Mouse (Mus musculus) hindbrain, embryonic 10.5 days (tissue): ENCODE data around the gene Rpl27. TPM values are rescaled to one million over a fixed set of nuclear protein-coding genes. Genes with fewer than 3 reads are reported as not detected.

Experiments
- DNase-seq: peaks from one replicate; pipeline ENCODE4 v3.0.0-alpha.2; 2017; ENCODE audit warnings: low spot score
- H3K27ac ChIP-seq: fragments of 300-500 bp; sonication (generic); 2 replicates; pipeline ENCODE4 v1.5.1; 2016; ENCODE audit warnings: mild to moderate bottlenecking, moderate library complexity
- H3K27me3 ChIP-seq: fragments of 300-500 bp; sonication (generic); 2 replicates; pipeline ENCODE4 v1.6.1; 2016; ENCODE audit warnings: mild to moderate bottlenecking; ENCODE audit not compliant: poor library complexity, insufficient read depth, severe bottlenecking
- H3K36me3 ChIP-seq: fragments of 300-500 bp; sonication (generic); 2 replicates; pipeline ENCODE4 v1.6.1; 2016; ENCODE audit warnings: mild to moderate bottlenecking, moderate library complexity
- H3K4me1 ChIP-seq: fragments of 300-500 bp; sonication (generic); replicated peaks from 2 replicates; pipeline ENCODE4 v1.6.1; 2016; ENCODE audit warnings: mild to moderate bottlenecking
- H3K4me3 ChIP-seq: fragments of 300-500 bp; sonication (generic); 2 replicates; pipeline ENCODE4 v1.5.1; 2016; ENCODE audit warnings: mild to moderate bottlenecking, moderate library complexity
- H3K9me3 ChIP-seq: fragments of 300-500 bp; sonication (generic); 2 replicates; pipeline ENCODE4 v1.6.1; 2016; ENCODE audit warnings: mild to moderate bottlenecking, moderate library complexity
- WGBS: fragments of 180-500 bp; shearing (Covaris S2); methylation state at CpG from one replicate; pipeline ENCODE4 v1.1.7; 2016; 5-methylcytosine and 5-hydroxymethylcytosine counted together
- polyA plus RNA-seq: library from polyadenylated mRNA; unstranded; fragments of >200 nt; fragmentation: Nextera tagmentation; extraction: Ambion mirVana; gene quantifications from 2 replicates; pipeline ENCODE4 v1.2.1, GENCODE M21; 2016

Gene Rpl27
- polyA plus RNA-seq, 1 experiment from 2014 or later = 414 TPM

DNA sequence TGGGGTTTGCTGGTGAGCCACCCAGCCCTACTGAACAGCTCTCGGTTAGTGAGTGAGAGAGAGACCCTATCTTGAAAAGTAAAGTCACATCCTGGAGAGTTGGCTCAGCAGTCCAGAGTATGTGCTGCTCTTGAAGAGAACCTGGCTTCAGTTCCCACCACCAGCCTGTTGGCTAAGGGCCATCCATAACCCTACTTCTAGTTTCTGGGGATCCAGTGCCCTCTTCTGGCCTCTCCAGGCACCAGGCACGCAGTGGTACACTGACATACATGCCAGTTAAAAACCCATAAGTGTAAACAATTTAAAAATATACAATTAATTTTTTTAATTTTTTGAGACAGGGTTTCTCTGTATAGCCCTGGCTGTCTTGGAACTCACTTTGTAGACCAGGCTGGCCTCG, 8.3 kb downstream of the Rpl27 start:
- Histone ChIP-seq H3K36me3 (peaks cover 12% of the 10 kb centered on the region), H3K27me3 (no peaks in the 10 kb centered on the region), H3K9me3 (no peaks in the 10 kb centered on the region), H3K4me3 (no peak overlapping the region), H3K27ac (no peak overlapping the region), H3K4me1 (peaks cover 16% of the 10 kb centered on the region)
- 81% methylated on average over 3 of the region's 3 CpGs for WGBS
- no peak for DNase-seq

DNA sequence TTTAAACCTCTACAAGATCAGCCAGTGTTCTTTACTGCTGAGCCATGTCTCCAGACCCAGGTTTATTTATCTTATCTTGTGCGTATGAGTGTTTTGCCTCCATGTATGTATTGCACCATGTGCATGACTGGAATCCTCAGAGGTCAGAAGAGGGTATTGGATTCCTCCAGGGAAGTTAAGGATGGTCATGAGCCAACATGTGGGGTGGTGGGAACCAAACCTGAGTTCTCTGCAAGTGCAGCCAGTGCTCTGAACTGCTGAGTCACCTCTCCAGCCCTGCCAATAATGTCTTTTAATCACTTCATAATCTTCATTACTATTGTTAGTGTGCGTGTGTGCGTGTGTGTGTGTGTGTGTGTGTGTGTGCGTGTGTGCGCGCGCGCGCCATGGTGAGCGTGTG, 9.4 kb downstream of the Rpl27 start:
- WGBS = 94% methylated on average over 10 of the region's 10 CpGs
- no peak for DNase-seq
- Histone ChIP-seq H3K36me3 (peaks cover 6% of the 10 kb centered on the region), H3K27ac (no peak overlapping the region), H3K27me3 (no peaks in the 10 kb centered on the region), H3K9me3 (no peaks in the 10 kb centered on the region), H3K4me1 (peaks cover 19% of the 10 kb centered on the region), H3K4me3 (no peak overlapping the region)

DNA sequence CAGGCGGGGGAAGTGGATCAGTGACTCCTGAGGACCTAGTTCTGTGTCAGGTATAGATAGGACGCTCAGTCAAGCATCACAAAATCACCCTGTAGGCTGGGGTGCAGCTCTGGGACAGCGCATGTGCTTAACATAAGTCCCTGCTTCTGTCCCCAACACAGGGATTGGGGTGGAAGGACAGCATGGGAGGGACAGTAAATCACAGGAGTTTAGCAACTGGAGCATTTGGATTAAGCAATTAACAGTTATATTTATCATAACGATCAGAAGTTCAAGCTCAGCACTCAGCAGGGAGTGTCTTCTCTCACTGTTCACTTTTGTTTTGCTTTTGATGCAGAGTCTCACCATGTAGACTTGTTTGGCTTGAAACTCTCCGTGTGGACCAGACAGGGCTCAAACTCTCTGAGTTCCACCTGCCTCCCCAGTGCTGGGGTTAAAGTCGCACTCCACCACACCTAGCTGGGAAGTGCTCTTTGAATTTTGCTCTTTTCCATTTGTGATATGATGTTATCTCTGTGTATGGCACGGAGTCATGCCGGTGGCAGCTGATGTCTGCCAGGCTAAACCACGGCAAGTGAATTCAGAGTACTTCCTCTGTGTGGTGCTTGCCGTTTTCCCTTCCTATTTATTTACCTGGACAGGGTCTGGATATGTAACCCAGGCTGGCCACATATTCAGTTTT, 10.1 kb downstream of the Rpl27 start:
- H3K27ac ChIP-seq = no peak overlapping the region
- peaks cover 8% of the 10 kb centered on the region; the same call in 1 of the 2 replicates for H3K36me3 ChIP-seq
- no peaks in the 10 kb centered on the region for H3K27me3 ChIP-seq
- DNase-seq = no peak
- no peaks in the 10 kb centered on the region for H3K9me3 ChIP-seq
- 77% methylated on average over 10 of the region's 10 CpGs for WGBS
- H3K4me3 ChIP-seq = no peak overlapping the region
- peaks cover 19% of the 10 kb centered on the region for H3K4me1 ChIP-seq

DNA sequence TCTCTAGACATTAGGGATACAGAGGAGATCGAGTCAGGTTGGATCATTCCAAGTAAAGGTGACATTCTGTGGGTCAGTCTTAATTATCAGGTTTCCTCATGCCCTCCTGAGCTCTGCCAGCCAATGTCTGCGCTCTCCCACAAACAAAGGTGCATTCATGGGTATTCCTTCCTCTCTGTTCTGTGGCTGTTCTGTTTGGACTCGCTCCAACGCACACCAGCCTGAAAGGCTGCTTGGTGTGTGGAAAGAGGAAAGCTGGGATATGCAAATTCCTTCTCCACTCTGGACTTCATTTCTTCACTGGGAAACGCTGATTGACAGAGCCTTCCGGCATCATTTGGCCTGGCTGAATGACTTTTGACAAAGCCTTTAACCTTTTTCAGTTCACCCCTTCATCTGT, 12.6 kb downstream of the Rpl27 start:
- H3K27me3 ChIP-seq = no peaks in the 10 kb centered on the region
- peaks cover 32% of the 10 kb centered on the region for H3K36me3 ChIP-seq
- peaks cover 34% of the 10 kb centered on the region for H3K4me1 ChIP-seq
- 48% methylated on average over 6 of the region's 6 CpGs for WGBS
- no peak overlapping the region for H3K4me3 ChIP-seq
- H3K27ac ChIP-seq = peak overlapping the region; percentile 69
- H3K9me3 ChIP-seq = no peaks in the 10 kb centered on the region
- no peak for DNase-seq

DNA sequence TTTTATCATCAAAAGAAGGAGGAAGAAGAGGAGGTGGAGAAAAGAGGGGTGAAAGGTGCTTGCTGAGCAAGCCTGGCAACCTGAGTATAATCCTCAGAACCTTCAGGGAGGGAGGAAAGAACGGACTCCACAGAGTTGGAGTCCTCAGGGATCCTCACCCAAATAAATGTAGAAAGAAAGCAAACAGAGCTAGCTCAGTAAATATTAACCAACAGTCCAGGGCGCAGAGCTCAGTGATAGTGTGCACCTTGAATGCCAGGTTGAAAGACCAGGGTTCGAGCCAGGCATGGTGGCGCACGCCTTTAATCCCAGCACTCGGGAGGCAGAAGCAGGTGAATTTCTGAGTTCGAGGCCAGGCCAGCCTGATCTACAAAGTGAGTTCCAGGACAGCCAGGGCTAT, 13.5 kb downstream of the Rpl27 start:
- Histone ChIP-seq H3K9me3 (no peaks in the 10 kb centered on the region), H3K4me1 (peaks cover 42% of the 10 kb centered on the region), H3K4me3 (no peak overlapping the region), H3K27me3 (no peaks in the 10 kb centered on the region), H3K27ac (peak overlapping the region; percentile 35; the same call in 1 of the 2 replicates), H3K36me3 (peaks cover 41% of the 10 kb centered on the region)
- no peak for DNase-seq
- 89% methylated on average over 7 of the region's 7 CpGs for WGBS

DNA sequence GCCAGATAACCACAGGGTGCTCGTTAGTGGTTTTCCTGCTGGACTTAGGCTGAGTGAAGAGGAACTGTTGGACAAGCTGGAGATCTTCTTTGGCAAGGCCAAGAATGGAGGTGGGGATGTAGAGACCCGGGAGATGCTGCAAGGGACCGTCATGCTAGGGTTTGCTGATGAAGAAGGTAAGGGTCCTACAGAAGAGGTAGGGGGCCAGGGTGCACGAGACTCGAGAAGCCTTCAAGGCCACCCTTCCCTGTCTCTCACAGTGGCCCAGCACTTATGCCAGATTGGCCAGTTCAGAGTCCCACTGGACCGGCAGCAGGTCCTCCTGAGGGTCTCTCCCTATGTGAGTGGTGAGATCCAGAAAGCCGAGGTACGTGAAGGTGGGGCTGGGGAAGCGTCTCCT, 15.5 kb downstream of the Rpl27 start:
- WGBS = 93% methylated on average over 9 of the region's 9 CpGs
- DNase-seq = no peak
- no peak overlapping the region for H3K4me3 ChIP-seq
- no peaks in the 10 kb centered on the region for H3K9me3 ChIP-seq
- peaks cover 61% of the 10 kb centered on the region for H3K36me3 ChIP-seq
- no peak overlapping the region for H3K27ac ChIP-seq
- peaks cover 51% of the 10 kb centered on the region for H3K4me1 ChIP-seq
- H3K27me3 ChIP-seq = no peaks in the 10 kb centered on the region

DNA sequence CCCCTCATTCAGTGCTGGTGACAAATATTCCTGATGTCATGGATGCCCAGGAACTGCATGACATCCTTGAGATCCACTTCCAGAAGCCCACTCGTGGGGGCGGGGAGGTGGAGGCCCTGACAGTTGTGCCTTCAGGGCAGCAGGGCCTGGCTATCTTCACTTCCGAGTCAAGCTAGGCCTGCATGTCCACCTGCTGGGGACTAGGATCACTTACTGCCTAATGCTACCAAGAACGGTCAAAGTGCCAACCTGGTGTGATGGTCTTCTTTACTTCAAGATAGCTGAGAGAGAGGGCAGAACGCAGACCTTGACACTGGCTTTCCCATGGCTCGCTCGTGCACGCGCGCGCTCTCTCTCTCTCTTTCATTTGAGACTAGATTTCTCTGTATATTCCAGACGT, 16.1 kb downstream of the Rpl27 start:
- peaks cover 57% of the 10 kb centered on the region for H3K4me1 ChIP-seq
- no peak for DNase-seq
- no peaks in the 10 kb centered on the region for H3K27me3 ChIP-seq
- H3K27ac ChIP-seq = 0 out of 2 replicates have a peak overlapping the region, but pooled peaks have one; percentile 16
- no peaks in the 10 kb centered on the region for H3K9me3 ChIP-seq
- WGBS = 85% methylated on average over 12 of the region's 12 CpGs
- H3K4me3 ChIP-seq = no peak overlapping the region
- peaks cover 61% of the 10 kb centered on the region for H3K36me3 ChIP-seq

DNA sequence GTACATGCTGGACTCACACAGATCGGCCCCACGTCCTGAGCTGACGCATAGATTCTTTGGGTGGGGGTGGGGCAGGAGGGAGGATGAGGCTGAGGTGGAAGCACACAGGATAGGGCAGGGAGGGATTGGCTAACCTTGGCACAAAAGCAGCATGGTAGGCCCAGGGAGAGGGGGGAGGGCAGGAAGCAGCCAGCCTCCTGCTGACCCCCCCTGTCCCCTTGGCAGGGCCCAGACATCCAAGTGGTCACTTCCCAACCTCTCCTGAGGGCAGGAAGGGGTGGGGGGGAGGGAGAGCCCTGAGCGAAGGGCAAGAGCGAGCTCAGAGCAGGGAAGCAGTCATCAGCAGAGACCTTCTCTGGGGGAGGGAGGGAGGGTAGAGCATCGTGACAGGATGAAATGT, 17.6 kb downstream of the Rpl27 start:
- H3K4me1 ChIP-seq = peaks cover 63% of the 10 kb centered on the region
- WGBS = 35% methylated on average over 6 of the region's 6 CpGs
- H3K36me3 ChIP-seq = peaks cover 61% of the 10 kb centered on the region
- no peaks in the 10 kb centered on the region for H3K9me3 ChIP-seq
- H3K4me3 ChIP-seq = no peak overlapping the region
- DNase-seq = no peak
- no peaks in the 10 kb centered on the region for H3K27me3 ChIP-seq
- H3K27ac ChIP-seq = peak overlapping the region; percentile 66; the same call in 1 of the 2 replicates

DNA sequence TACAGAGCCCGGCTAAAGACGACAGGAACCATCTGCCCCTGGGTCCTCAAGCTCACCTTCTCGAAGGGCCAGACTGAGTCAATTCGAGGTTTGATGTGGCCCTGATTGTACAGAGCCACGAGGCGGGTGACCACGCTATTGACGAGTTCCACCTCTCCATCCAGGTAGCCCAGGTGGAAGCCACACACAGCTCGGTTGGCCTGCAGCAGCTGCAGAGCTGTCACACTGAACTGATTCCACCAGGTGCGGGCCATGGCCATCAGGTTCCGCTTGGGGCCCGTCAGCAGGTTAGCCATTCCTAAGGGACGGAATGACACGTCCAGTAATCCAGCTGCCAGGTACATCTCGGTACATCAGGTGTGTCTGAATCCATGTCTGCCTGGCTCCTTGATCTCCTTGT, 18.2 kb downstream of the Rpl27 start:
- H3K4me3 ChIP-seq = no peak overlapping the region
- WGBS = 88% methylated on average over 15 of the region's 15 CpGs
- DNase-seq = no peak
- H3K9me3 ChIP-seq = no peaks in the 10 kb centered on the region
- H3K27me3 ChIP-seq = no peaks in the 10 kb centered on the region
- H3K4me1 ChIP-seq = peaks cover 63% of the 10 kb centered on the region
- peak overlapping the region; percentile 66; the same call in 1 of the 2 replicates for H3K27ac ChIP-seq
- H3K36me3 ChIP-seq = peaks cover 61% of the 10 kb centered on the region

DNA sequence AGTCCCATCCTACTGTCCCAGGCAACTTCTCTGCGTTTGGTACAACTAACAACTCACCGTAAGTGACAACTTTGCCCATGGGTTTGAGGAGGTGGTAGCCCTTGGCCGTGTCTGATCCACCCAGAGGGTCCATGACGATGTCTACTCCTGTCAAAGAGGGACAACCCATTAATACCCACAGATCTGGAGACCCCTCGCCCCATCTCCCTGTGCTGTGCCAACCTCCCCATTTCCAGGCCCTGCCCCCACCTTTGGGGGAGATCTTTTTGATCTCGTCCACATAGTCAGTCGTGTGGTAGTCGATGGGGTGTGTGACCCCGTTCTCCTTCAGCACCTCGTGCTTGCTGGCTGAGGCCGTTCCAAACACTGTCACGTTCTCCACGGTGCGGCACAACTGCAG, 20.0 kb downstream of the Rpl27 start:
- H3K27ac ChIP-seq = peak overlapping the region; percentile 81
- DNase-seq = no peak
- peaks cover 78% of the 10 kb centered on the region for H3K4me1 ChIP-seq
- H3K9me3 ChIP-seq = no peaks in the 10 kb centered on the region
- peaks cover 54% of the 10 kb centered on the region for H3K36me3 ChIP-seq
- WGBS = 74% methylated on average over 14 of the region's 14 CpGs
- H3K27me3 ChIP-seq = peaks cover 7% of the 10 kb centered on the region
- peak overlapping the region; percentile 75 for H3K4me3 ChIP-seq

DNA sequence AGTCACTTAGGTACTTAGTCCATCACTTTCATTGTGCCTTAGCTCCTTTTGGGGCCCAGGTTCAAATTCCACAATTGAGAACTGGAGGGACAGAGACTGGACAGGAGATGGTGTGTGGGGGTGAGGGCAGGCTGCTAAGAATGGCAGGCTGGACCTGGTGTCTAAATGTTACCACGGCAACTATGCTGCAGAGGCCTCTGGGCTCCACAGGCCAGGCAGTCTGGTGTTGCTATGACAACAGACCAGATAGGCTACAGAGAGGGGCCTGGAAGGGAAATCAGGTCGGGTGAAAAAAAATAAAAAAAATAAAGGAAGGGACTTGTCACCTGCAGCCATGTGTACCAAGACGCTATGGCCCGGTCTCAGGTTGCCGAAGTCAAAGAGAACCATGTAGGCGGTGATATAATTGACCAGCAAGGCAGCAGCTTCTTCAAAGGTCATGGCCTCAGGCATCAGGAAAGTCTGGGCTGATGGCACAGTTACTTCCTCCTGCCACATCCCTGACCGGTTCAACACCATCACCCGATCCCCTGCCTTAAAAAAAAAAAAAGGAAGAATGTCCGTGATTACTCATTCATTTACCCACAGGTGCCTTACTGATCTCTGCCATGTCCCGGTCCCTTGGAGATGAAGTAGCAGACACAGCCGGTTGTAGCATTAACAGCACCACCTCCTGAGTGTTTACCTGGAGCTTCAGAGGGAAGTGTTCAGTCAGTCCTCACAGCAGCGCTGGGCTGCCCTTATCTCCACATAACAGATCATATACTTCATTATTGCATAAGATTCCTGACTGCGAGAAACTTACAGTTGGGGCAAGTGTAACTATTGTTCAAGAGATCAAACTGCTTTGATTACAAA, 20.7 kb downstream of the Rpl27 start:
- peaks cover 8% of the 10 kb centered on the region for H3K27me3 ChIP-seq
- H3K4me1 ChIP-seq = peaks cover 84% of the 10 kb centered on the region
- peak; percentile 66 for DNase-seq
- H3K27ac ChIP-seq = peak overlapping the region; percentile 81
- H3K36me3 ChIP-seq = peaks cover 48% of the 10 kb centered on the region
- no peaks in the 10 kb centered on the region for H3K9me3 ChIP-seq
- H3K4me3 ChIP-seq = peak overlapping the region; percentile 75
- 34% methylated on average over 13 of the region's 13 CpGs for WGBS

DNA sequence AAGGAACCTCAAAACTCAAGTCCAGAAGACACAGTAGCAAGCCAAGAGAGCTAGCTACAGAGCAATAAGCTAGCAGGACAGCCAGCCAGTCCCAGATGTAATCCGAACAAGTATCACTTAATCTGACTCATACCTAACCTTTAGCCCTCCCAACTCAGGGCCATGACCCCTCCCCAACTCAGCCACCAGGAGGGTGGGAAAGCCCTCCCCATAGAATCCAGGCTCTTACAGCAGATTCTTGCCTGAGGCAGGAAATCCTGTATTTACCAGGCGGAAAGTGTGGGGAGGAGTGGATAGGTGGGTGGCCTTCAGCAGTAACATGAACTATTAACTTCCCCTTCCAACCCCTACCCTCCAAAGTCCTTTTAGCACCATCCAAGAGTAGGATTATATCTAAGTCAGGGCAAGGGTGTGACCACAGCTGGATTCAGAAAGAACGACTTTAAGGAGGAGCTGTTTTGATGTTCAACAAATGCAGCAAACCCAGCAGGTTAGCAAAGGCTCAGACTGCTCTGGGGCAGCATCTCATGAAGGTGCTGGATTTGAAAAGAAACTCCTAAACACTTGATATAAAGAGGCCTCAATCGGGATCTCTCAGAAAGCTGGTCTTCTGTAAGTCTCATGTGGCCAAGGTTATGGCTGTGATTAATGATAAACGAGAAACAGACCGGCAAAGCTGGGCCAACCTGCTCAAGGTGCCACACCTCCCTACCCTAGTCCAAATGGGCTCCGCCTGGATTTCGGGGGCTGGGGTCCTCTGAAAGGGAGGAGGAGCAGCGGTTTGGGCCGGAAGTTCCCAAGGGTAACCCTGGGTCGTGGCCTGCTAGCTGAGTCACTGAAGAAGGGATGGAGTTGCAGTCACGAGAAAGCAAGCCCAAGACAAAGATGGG, 22.4 kb downstream of the Rpl27 start, which contains the start of gene Rnd2:
Gene Rnd2, plus strand, starts transcription at position 789 of the 890 bp plus-strand sequence.
- peaks cover 87% of the 10 kb centered on the region for H3K4me1 ChIP-seq
- DNase-seq = no peak
- H3K4me3 ChIP-seq = peak within 1 kb of the TSS; percentile 75
- no peaks in the 10 kb centered on the region for H3K9me3 ChIP-seq
- H3K36me3 ChIP-seq = peaks cover 32% of the 10 kb centered on the region
- H3K27me3 ChIP-seq = peaks cover 8% of the 10 kb centered on the region
- peak within 1 kb of the TSS; percentile 87 for H3K27ac ChIP-seq
- 13% methylated on average over 12 of the region's 12 CpGs for whole genome bisulfite sequencing
